Mouse (Mus musculus) liver, embryonic 14.5 days (tissue): ENCODE data around the gene Tmem151a. TPM values are rescaled to one million over a fixed set of nuclear protein-coding genes. Genes with fewer than 3 reads are reported as not detected.

Experiments used
- ATAC-seq: fragments of 200-750 bp; cut with Nextera tagmentation; 2 replicates; pipeline ENCODE4 v1.8.0; 2017; ENCODE audit warnings: moderate number of reproducible peaks, mild to moderate bottlenecking, moderate library complexity; ENCODE audit not compliant: insufficient read depth
- DNase-seq, 3 experiments: peaks; one replicate each; pipeline ENCODE4 v3.0.0-alpha.2; 2012 to 2013; ENCODE audit warnings: low read depth in 3 of 3, low spot score in 3 of 3
- H3K27ac ChIP-seq: fragments of 300-500 bp; sonication (generic); 2 replicates; pipeline ENCODE4 v1.5.1; 2014; ENCODE audit warnings: moderate library complexity, mild to moderate bottlenecking, control low read depth, inconsistent platforms
- H3K27me3 ChIP-seq: fragments of 300-500 bp; sonication (generic); 2 replicates; pipeline ENCODE4 v1.6.1; 2014; ENCODE audit warnings: mild to moderate bottlenecking, low read length, moderate library complexity; ENCODE audit not compliant: control insufficient read depth, insufficient read depth
- H3K36me3 ChIP-seq: fragments of 300-500 bp; sonication (generic); replicated peaks from 2 replicates; pipeline ENCODE4 v1.6.1; 2014; ENCODE audit warnings: low read depth; ENCODE audit not compliant: control insufficient read depth, insufficient read depth
- H3K4me1 ChIP-seq, 2 experiments: fragments of 200-500 bp in 1 of 2; fragments of 300-500 bp in 1 of 2; sonication (generic) in 1 of 2; replicated peaks; 2 replicates each; pipeline ENCODE4 v1.6.1; 2012 to 2014; ENCODE audit warnings: antibody characterized with exemption in 1 of 2, inconsistent platforms in 1 of 2, low read length in 1 of 2; ENCODE audit not compliant: control insufficient read depth in 2 of 2, insufficient read depth in 2 of 2
- H3K4me2 ChIP-seq: fragments of 300-500 bp; sonication (generic); 2 replicates; pipeline ENCODE4 v1.6.1; 2014; ENCODE audit warnings: low read depth, mild to moderate bottlenecking, control low read depth, moderate library complexity
- H3K4me3 ChIP-seq, 2 experiments: fragments of 200-500 bp in 1 of 2; fragments of 300-500 bp in 1 of 2; sonication (generic) in 1 of 2; 2 replicates each; pipeline ENCODE4 v1.5.1; 2012 to 2014; ENCODE audit warnings: low read depth in 2 of 2, low read length in 2 of 2, mild to moderate bottlenecking in 2 of 2, control low read depth in 1 of 2, inconsistent platforms in 1 of 2, moderate library complexity in 1 of 2; ENCODE audit not compliant: insufficient read depth in 1 of 2
- H3K9ac ChIP-seq: fragments of 300-500 bp; sonication (generic); replicated peaks from 2 replicates; pipeline ENCODE4 v1.6.1; 2014; ENCODE audit warnings: mild to moderate bottlenecking, control low read depth, moderate library complexity
- H3K9me3 ChIP-seq: fragments of 300-500 bp; sonication (generic); 2 replicates; pipeline ENCODE4 v1.6.1; 2016; ENCODE audit warnings: low read length, mixed read lengths; ENCODE audit not compliant: control insufficient read depth
- CTCF ChIP-seq: IDR thresholded peaks from 2 replicates; pipeline ENCODE4 v1.5.1; 2016; ENCODE audit warnings: antibody characterized with exemption, low read depth, control low read depth
- EP300 ChIP-seq: IDR thresholded peaks from 2 replicates; pipeline ENCODE4 v1.6.1; 2016; ENCODE audit warnings: antibody characterized with exemption, low read depth
- WGBS: fragments of 180-500 bp; shearing (Covaris S2); extraction: QIAGEN DNeasy Blood & Tissue Kit; methylation state at CpG from one replicate; pipeline ENCODE4 v1.1.7; 2014; ENCODE audit not compliant: insufficient replicate concordance; 5-methylcytosine and 5-hydroxymethylcytosine counted together
- polyA plus RNA-seq, 2 experiments: library from polyadenylated mRNA; depleted of rRNA in 1 of 2; stranded (reverse) in 1 of 2; unstranded in 1 of 2; fragments of >200 nt; fragmentation: Nextera tagmentation in 1 of 2; extraction: Ambion mirVana in 1 of 2; gene quantifications; 2 replicates each; pipeline versions ENCODE4 v1.2.1 to v1.2.3; 2012 to 2014

Tmem151a gene
- polyA plus RNA-seq, 2 experiments = 0.18 to 0.25 TPM

GRCm38 (mm10) chr19:5067040-5067799 is 18.1 kb downstream of the Tmem151a start:
- Histone ChIP-seq H3K9ac (peak overlapping the region; percentile 55), H3K27me3 (peaks cover 16% of the 10 kb centered on the region)

DNA sequence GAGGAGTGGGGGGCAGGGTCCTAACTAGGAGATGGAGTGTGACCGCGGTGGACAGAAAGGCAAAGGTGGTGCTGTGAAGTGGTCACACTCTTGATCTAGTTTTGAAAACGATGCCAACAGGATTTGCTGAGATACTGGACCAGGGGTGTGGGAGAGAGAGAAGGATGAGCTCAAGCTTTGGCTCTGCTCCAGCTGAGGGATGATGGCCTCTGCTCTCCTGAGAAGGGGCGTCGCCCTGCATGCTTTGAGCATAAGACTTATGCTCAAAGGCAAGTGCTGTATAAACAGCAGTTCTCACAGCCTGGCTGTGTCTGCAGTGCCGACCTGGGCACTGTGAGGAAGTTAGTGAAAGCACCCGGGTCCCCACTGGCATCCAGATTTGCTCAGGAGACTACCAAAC is 20.2 kb downstream of the Tmem151a start:
- no peak overlapping the region for H3K4me3 ChIP-seq
- H3K4me1 ChIP-seq = peaks cover 14 to 21% of the 10 kb centered on the region in 2 experiments
- H3K27me3 ChIP-seq = peaks cover 15% of the 10 kb centered on the region
- ATAC-seq (no peak), DNase-seq (no peak)
- no peaks in the 10 kb centered on the region for H3K9me3 ChIP-seq
- H3K9ac ChIP-seq = no peak overlapping the region
- no peak for TF ChIP-seq CTCF
- TF ChIP-seq EP300 = no peak
- H3K27ac ChIP-seq = no peak overlapping the region
- 53% methylated on average over 7 of the region's 7 CpGs for WGBS
- H3K4me2 ChIP-seq = no peak overlapping the region
- no peaks in the 10 kb centered on the region for H3K36me3 ChIP-seq

More at GRCm38 (mm10) chr19:5067040-5067799, 18.1 kb downstream of the Tmem151a start:
- Histone ChIP-seq H3K4me1 (peaks cover 23 to 24% of the 10 kb centered on the region in 2 experiments), H3K4me3 (peak overlapping the region in 1 of 2 experiments; percentile 51; a peak in 1 of 4 replicates), H3K27ac (peak overlapping the region; percentile 74), H3K4me2 (peak overlapping the region; percentile 79), H3K36me3 (no peaks in the 10 kb centered on the region), H3K9me3 (no peaks in the 10 kb centered on the region)
- DNase-seq (peak; percentile 65 to 72 (median 71)), ATAC-seq (peak; percentile 87)
- peak; percentile 56 for TF ChIP-seq EP300
- no peak for TF ChIP-seq CTCF
- WGBS = 1% methylated on average over 15 of the region's 15 CpGs

DNA sequence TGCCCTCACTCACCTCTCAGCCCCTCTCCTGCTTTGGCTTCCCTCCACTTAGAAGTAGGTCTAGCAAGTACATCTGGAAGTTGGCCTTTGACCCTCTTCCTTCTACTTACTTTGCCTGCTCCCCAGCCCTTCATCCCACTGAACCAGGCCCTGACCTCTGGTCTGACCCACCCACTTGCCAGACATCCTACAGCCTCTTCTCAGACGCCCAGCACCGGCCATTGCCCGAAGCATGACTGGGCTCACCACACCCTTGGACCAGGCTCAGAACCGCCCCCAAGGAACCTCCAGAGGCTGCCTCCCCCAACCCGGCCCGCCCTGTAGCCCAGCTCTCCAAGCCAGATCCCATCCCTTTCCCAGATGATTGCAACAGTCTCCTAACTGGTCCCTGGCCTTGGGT is 22.9 kb downstream of the Tmem151a start:
- Histone ChIP-seq H3K4me2 (no peak overlapping the region), H3K4me1 (peaks cover 8 to 28% of the 10 kb centered on the region in 2 experiments), H3K36me3 (no peaks in the 10 kb centered on the region), H3K9ac (no peak overlapping the region), H3K27ac (no peak overlapping the region), H3K4me3 (no peak overlapping the region), H3K9me3 (no peaks in the 10 kb centered on the region), H3K27me3 (no peaks in the 10 kb centered on the region; the same call in 1 of the 2 replicates)
- ATAC-seq = no peak
- TF ChIP-seq CTCF = no peak
- TF ChIP-seq EP300 = no peak
- no peak for DNase-seq
- WGBS = 70% methylated on average over 6 of the region's 6 CpGs

DNA sequence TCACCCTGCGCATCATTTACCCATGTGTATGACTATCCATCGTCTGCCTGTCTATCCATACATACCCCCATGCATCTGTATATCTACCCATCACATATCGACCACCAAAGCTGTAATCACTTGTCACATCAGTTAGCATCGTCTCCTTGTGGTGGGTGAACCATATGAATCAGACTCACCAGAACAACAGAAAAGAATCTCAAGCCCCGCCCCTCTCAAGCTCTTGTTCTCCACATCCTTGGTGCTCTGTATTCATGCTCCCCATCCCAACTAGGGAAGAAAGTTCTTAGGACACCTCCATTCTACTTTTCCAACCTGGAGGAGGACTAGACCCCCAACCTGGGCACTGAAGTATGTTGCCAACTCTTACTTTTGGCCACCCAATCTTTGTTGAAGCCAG is 23.3 kb downstream of the Tmem151a start:
- ATAC-seq = no peak

More for the DNA sequence above, 23.3 kb downstream of the Tmem151a start:
- Histone ChIP-seq H3K36me3 (no peaks in the 10 kb centered on the region), H3K9me3 (no peaks in the 10 kb centered on the region), H3K4me1 (peaks cover 4 to 24% of the 10 kb centered on the region in 2 experiments), H3K9ac (no peak overlapping the region), H3K4me3 (no peak overlapping the region), H3K4me2 (no peak overlapping the region), H3K27me3 (no peaks in the 10 kb centered on the region), H3K27ac (no peak overlapping the region)
- WGBS = 53% methylated on average over 5 of the region's 5 CpGs
- no peak for DNase-seq
- TF ChIP-seq EP300 = no peak
- no peak for TF ChIP-seq CTCF
